Mouse (Mus musculus) midbrain, embryonic 13.5 days (tissue): Measurements from ENCODE around the gene Islr2. TPM values are rescaled to one million over a fixed set of nuclear protein-coding genes. Genes with fewer than 3 reads are reported as not detected.

Experiments
- ATAC-seq: fragments of 200-750 bp; cut with Nextera tagmentation; 2 replicates; pipeline ENCODE4 v1.8.0; 2017; ENCODE audit warnings: mild to moderate bottlenecking, moderate TSS enrichment, moderate library complexity
- H3K27ac ChIP-seq: fragments of 300-500 bp; sonication (generic); 2 replicates; pipeline ENCODE4 v1.5.1; 2015; ENCODE audit warnings: inconsistent platforms, mild to moderate bottlenecking, moderate library complexity
- H3K27me3 ChIP-seq: fragments of 300-500 bp; sonication (generic); 2 replicates; pipeline ENCODE4 v1.6.1; 2015; ENCODE audit warnings: mild to moderate bottlenecking, inconsistent platforms
- H3K36me3 ChIP-seq: fragments of 300-500 bp; sonication (generic); 2 replicates; pipeline ENCODE4 v1.6.1; 2015; ENCODE audit warnings: mild to moderate bottlenecking, inconsistent platforms
- H3K4me1 ChIP-seq: fragments of 300-500 bp; sonication (generic); replicated peaks from 2 replicates; pipeline ENCODE4 v1.6.1; 2015; ENCODE audit warnings: inconsistent platforms
- H3K4me2 ChIP-seq: fragments of 300-500 bp; sonication (generic); replicated peaks from 2 replicates; pipeline ENCODE4 v1.6.1; 2015; ENCODE audit warnings: moderate library complexity, mild to moderate bottlenecking, inconsistent platforms
- H3K4me3 ChIP-seq: fragments of 300-500 bp; sonication (generic); replicated peaks from 2 replicates; pipeline ENCODE4 v1.5.1; 2015; ENCODE audit warnings: mild to moderate bottlenecking, inconsistent platforms
- H3K9ac ChIP-seq: fragments of 300-500 bp; sonication (generic); replicated peaks from 2 replicates; pipeline ENCODE4 v1.6.1; 2015; ENCODE audit warnings: mild to moderate bottlenecking, inconsistent platforms
- H3K9me3 ChIP-seq: fragments of 300-500 bp; sonication (generic); 2 replicates; pipeline ENCODE4 v1.6.1; 2016; ENCODE audit warnings: mild to moderate bottlenecking, inconsistent platforms
- WGBS: fragments of 180-500 bp; shearing (Covaris S2); methylation state at CpG from one replicate; pipeline ENCODE4 v1.1.7; 2015; 5-methylcytosine and 5-hydroxymethylcytosine counted together
- polyA plus RNA-seq: library from polyadenylated mRNA; unstranded; fragments of >200 nt; fragmentation: Nextera tagmentation; extraction: Ambion mirVana; gene quantifications from 2 replicates; pipeline ENCODE4 v1.2.1, GENCODE M21; 2015

Gene Islr2
- polyA plus RNA-seq, 1 experiment from 2014 or later, result 51.7 TPM

DNA sequence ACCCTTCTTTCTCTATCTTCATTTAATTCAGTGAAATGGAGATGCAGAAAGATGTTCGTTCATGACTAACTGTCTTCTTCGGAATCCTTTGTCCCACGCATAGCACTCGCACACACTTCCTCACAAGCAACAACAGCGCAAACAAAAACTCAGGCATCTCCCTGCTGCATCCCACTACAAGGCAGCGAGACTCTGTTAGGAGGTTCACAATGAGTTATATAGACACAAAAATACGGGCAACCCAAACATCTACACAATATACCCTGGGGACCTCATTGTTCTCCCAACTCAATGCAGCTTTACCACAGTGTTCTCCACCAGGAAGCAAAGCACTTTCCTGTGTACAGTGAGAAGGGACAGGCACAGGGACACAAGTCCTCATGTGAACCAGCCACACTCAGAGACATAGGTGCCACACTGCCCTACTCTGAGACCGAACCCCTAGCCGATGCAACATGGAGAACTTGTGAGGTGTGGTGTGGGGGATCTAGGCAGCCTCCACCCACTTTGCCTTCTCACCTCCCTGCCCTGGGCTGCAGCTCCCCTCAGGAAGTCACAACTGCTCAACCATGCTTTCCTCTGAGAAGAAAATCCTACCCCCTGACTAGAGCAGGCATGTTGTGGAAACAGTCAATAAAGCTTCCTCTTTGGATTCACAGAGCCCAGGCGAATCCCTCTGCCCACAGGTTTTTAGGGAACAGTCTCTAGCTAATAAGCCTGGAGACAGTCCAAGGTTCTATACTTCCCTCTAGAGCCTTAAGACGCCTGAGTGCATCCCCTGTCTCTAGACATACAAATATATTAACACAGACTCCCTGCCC is 3.6 kb downstream of the Islr2 start:
- H3K9ac ChIP-seq, result peak overlapping the region; percentile 80
- no peaks in the 10 kb centered on the region for H3K9me3 ChIP-seq
- peaks cover 88% of the 10 kb centered on the region for H3K4me1 ChIP-seq
- no peaks in the 10 kb centered on the region for H3K36me3 ChIP-seq
- peak overlapping the region; percentile 49 for H3K4me3 ChIP-seq
- peak overlapping the region; percentile 65 for H3K4me2 ChIP-seq
- H3K27me3 ChIP-seq, result peaks cover 86% of the 10 kb centered on the region
- peak overlapping the region; percentile 93 for H3K27ac ChIP-seq
- 8% methylated on average over 11 of the region's 11 CpGs for WGBS
- ATAC-seq, result no peak

DNA sequence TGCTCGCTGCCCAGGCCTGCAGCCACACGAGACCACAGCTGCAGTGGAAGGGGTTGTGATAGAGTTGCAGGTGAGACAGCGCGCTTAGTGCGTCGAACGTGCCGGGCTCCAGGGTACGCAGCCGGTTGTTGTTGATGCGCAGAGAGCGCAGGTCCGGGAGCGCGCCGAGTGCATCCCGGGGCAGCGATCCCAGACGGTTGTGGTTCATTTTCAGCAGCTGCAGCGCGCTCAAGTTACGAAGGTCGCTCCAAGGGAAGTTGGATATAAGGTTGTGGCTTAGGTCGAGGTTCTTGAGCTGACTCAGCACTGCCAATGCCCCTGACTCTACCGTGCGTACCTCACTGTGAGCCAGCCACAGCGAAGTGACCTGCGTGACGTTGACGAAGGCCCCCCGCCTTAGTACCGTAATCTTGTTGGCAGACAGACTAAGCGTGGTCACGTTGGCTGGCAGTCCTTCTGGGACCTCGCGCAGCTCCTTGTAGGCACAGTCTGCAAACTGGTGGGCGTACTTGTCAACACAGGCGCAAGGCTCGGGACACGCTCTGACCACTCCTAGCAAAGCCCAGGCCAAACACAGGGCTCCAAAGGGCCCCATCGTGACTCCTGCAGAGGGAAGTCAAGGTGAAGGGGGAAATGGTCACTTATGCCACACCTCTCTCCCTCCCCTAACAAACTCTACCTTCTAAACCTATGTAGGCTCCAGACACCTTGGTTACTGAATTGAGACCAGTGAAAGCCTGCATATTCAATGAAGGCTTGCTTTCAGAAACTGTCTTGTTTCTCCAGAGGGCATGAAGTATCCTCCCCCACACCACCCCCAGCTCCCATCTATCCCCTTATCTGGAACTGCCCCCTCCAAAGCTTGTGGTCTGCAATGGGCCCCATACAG is 4.5 kb downstream of the Islr2 start:
- H3K9me3 ChIP-seq, result no peaks in the 10 kb centered on the region
- peak overlapping the region; percentile 65 for H3K4me2 ChIP-seq
- peak overlapping the region; percentile 93 for H3K27ac ChIP-seq
- peaks cover 85% of the 10 kb centered on the region for H3K4me1 ChIP-seq
- peak overlapping the region; percentile 80 for H3K9ac ChIP-seq
- H3K36me3 ChIP-seq, result no peaks in the 10 kb centered on the region
- WGBS, result under 1% methylated on average over 41 of the region's 41 CpGs
- H3K27me3 ChIP-seq, result peaks cover 95% of the 10 kb centered on the region
- no peak for ATAC-seq
- peak overlapping the region; percentile 49 for H3K4me3 ChIP-seq

DNA sequence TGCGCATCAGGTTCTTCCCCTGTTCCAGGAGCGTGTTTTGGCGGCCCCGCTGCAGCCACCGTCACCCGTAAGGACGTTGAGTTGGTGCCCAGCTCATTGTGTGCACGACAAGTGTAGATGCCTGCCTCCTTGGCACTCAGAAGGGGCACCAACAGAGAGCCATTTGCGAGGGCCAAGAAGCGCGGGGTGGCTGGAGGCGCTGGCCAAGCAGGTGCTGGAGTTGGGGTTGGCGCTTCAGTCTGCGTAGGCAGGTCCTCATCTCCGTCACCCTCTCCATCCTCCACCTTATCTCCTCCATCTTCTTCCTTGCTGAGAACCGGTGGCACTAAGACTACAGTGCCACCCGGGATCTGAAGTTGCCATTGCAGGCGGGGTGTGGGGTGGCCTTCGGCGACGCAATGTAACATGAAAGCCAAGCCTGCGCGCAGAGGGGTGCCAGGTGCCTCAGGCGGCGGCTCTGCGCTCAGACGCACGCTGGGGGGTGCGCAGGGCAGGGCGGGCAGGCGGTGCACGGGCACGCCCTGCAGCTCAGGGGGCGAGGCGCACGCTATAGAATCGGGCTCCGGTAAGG is 5.2 kb downstream of the Islr2 start:
- Histone ChIP-seq H3K9me3 (no peaks in the 10 kb centered on the region), H3K27me3 (peaks cover 100% of the 10 kb centered on the region), H3K36me3 (no peaks in the 10 kb centered on the region), H3K4me1 (peaks cover 86% of the 10 kb centered on the region), H3K4me2 (peak overlapping the region; percentile 65), H3K27ac (peak overlapping the region; percentile 93), H3K9ac (peak overlapping the region; percentile 80), H3K4me3 (peak overlapping the region; percentile 49)
- no peak for ATAC-seq
- under 1% methylated on average over 38 of the region's 38 CpGs for WGBS

DNA sequence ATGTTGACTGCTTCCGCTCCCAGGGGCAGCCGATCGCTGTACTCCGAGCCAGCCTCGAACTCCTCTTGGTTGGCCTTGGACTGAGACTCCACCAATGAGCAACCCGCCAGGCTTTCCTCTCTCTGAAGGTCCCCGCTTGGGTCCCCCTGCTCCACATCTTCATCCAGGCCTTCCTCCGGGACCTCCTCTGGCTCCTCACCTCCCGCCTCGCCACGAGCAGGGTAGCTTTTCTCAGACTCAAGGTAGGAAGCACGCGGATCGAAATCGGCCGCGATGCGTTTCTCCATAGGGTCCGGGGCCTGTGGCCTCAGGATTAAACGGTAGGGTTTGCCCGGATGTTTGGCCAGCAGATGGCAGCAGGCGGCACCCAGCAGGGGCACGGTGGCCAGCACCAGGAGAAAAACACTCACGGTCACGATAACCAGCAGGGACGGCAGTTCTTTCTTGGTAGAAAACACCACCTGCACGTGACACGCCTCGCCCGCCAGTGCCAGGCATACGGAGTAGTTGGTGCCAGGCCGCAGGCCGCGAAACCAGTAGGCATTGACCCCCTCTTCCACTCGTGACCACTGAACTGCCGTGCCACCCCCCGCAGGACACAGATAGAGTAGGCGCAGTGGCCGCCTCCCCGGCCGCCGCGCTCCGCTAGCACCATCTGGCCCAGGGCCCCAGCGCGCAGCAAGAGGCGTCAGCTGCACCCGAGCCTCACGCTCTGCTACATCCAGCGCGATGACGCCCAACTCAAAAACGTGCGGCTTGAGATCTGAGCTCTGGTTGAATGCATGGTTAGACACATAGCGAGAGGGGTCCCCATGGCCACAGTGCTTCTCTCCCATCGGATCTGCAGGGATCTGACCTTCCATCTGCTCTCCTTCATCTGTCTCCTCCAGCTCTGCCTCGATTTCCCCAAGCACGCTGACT is 6.1 kb downstream of the Islr2 start:
- Histone ChIP-seq H3K4me2 (peak overlapping the region; percentile 65), H3K4me3 (peak overlapping the region; percentile 49), H3K4me1 (peaks cover 82% of the 10 kb centered on the region), H3K27me3 (peaks cover 93% of the 10 kb centered on the region), H3K9me3 (no peaks in the 10 kb centered on the region), H3K9ac (peak overlapping the region; percentile 80), H3K27ac (peak overlapping the region; percentile 93), H3K36me3 (no peaks in the 10 kb centered on the region)
- under 1% methylated on average over 58 of the region's 58 CpGs for WGBS
- ATAC-seq, result 0 out of 2 replicates have a peak, but pooled peaks have one; percentile 15

DNA sequence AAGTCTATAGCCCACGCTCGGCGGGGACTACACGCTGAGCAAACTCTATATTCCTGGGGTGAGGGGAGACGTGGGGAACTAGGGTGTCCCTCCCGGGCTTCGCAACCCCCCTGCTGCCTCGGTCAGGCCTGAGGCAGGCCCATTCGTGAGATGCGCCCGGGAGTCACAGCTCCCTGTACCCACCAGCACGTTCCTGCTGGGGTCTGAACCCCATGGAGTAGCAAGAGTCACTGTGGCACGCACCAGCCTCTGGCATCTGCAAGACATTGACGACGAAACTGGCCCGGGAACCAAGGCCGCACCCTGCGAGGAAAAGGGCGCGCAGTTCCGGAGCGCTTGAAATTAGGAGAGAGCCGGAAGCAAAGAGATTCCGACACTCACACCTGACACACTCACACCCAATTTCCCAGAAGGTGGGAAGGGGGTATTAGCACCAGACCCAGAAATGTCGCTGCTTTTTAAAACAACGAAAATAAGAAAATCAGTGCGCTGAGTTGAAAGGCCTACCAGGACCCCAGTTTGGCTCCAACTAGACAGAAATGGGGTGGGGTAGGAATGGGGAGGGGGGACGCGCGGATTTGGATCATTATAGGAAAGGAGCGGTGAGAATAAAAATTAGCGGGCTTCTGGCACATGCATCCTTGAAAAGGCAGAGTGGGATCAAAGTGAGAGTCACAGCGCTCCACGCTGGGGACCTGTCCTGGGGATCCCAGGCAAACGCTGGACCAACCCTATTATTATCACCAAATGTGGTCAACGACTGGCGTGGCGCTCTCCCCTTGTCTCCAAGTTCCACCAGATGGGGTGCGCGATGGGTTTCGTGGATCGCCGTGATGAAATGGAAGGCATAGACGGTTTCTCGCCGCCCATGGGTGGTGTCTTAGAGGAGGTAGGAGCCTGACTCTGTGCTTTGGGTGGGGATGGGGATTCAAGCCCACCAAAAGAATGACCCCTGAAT is 7.2 kb downstream of the Islr2 start:
- peak overlapping the region; percentile 93 for H3K27ac ChIP-seq
- H3K9me3 ChIP-seq, result no peaks in the 10 kb centered on the region
- no peak for ATAC-seq
- H3K4me2 ChIP-seq, result peak overlapping the region; percentile 65
- WGBS, result 2% methylated on average over 46 of the region's 46 CpGs
- H3K4me3 ChIP-seq, result peak overlapping the region; percentile 49
- peaks cover 71% of the 10 kb centered on the region for H3K4me1 ChIP-seq
- H3K36me3 ChIP-seq, result no peaks in the 10 kb centered on the region
- H3K27me3 ChIP-seq, result peaks cover 82% of the 10 kb centered on the region
- H3K9ac ChIP-seq, result peak overlapping the region; percentile 80

DNA sequence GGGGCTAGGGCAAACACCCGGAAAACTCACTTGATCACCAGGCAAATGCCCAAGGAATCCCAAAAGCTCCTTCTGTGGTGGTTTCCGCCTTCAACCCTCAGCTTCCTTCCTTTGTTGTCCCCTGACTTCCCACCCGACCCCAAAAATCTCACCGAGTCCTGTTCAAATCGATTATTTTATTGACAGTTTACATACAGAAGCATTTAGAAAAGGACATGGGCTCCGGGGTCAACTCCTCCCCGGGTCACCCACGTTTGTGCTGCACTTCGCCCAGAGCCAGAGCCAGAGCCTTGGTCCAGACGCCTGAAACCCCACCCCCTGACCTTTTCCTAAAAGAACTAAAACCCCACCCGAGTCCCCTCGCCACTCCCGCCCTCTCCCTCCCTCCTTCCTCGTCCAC is 8.0 kb downstream of the Islr2 start:
- H3K4me2 ChIP-seq, result peak overlapping the region; percentile 65
- 2% methylated on average over 14 of the region's 14 CpGs for WGBS
- no peaks in the 10 kb centered on the region for H3K9me3 ChIP-seq
- H3K36me3 ChIP-seq, result no peaks in the 10 kb centered on the region
- H3K4me3 ChIP-seq, result peak overlapping the region; percentile 49
- peak overlapping the region; percentile 80 for H3K9ac ChIP-seq
- peaks cover 74% of the 10 kb centered on the region for H3K27me3 ChIP-seq
- no peak for ATAC-seq
- H3K27ac ChIP-seq, result peak overlapping the region; percentile 93
- peaks cover 64% of the 10 kb centered on the region for H3K4me1 ChIP-seq

DNA sequence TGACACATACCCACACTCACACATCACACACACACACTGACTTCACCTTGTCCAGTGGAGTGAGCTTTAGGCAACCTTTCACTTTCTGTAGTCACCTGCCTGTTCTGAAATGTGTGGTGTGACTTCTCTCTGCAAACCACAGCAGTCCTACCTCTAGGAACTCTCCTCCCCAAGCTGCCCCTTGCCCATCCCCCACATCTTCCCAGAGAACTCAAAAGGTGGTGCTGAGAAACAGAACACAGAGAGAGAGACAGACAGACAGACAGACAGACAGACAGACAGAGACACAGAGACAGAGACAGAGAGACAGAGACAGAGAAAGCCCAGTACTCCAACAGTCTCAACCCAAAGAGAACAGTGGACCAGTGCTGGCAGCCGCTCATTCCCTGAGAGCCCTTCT is 8.4 kb downstream of the Islr2 start:
- peak overlapping the region; percentile 65 for H3K4me2 ChIP-seq
- peak overlapping the region; percentile 93 for H3K27ac ChIP-seq
- WGBS, result 13% methylated on average over 1 of the region's 1 CpGs
- H3K4me3 ChIP-seq, result peak overlapping the region; percentile 49
- peaks cover 70% of the 10 kb centered on the region for H3K27me3 ChIP-seq
- no peaks in the 10 kb centered on the region for H3K9me3 ChIP-seq
- peak overlapping the region; percentile 80 for H3K9ac ChIP-seq
- no peaks in the 10 kb centered on the region for H3K36me3 ChIP-seq
- H3K4me1 ChIP-seq, result peaks cover 60% of the 10 kb centered on the region
- ATAC-seq, result no peak

DNA sequence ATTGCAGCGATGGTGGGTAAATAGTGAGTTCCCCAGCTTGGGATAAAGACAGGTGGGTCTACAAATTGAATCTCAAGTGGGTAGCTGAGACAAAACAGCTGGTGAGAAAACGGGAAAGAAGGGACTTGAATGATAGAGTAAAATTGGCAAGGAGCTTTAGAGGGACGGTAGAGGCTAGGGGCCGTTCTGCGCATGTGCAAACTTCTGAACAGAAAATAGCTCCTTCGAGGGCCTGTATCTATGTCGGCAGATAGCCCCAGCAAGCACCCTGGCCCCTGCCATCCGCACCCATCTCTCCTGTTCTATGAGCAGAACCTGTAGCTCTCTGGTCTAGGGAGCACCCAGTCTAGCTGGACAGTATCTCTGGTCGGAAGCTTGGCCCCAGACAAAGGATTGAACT is 9.9 kb downstream of the Islr2 start:
- no peak overlapping the region for H3K9ac ChIP-seq
- H3K4me3 ChIP-seq, result no peak overlapping the region
- H3K27me3 ChIP-seq, result peaks cover 55% of the 10 kb centered on the region
- H3K36me3 ChIP-seq, result no peaks in the 10 kb centered on the region
- WGBS, result 66% methylated on average over 9 of the region's 9 CpGs
- peak overlapping the region; percentile 93; the same call in 1 of the 2 replicates for H3K27ac ChIP-seq
- H3K4me1 ChIP-seq, result peaks cover 47% of the 10 kb centered on the region
- H3K4me2 ChIP-seq, result peak overlapping the region; percentile 65
- no peaks in the 10 kb centered on the region for H3K9me3 ChIP-seq
- ATAC-seq, result no peak

DNA sequence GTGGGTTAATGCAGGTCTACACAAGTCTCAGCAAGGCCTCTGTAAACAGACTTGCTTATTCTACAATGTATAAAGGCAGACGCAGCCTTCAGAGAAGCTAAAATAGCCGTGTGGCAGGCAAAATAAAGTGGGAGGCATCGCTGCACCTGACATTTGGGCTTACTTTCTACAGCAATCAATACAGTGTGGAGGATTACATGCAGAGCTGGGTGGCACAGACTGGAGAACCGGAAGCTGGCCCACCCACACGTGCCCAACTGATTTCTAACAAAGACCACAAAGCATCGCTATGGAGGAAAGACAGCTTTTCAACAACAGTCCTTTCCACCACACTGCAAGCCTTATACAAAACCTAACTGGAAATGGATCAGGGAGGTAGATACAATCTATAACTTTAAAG is 19.7 kb downstream of the Islr2 start:
- 56% methylated on average over 6 of the region's 6 CpGs for WGBS
- H3K9me3 ChIP-seq, result no peaks in the 10 kb centered on the region
- ATAC-seq, result no peak
- no peak overlapping the region for H3K4me2 ChIP-seq
- H3K27ac ChIP-seq, result no peak overlapping the region
- H3K4me3 ChIP-seq, result no peak overlapping the region
- H3K27me3 ChIP-seq, result no peaks in the 10 kb centered on the region
- 0 out of 2 replicates have a peak, but pooled peaks cover 3% of the 10 kb centered on the region for H3K4me1 ChIP-seq
- no peak overlapping the region for H3K9ac ChIP-seq
- no peaks in the 10 kb centered on the region for H3K36me3 ChIP-seq

DNA sequence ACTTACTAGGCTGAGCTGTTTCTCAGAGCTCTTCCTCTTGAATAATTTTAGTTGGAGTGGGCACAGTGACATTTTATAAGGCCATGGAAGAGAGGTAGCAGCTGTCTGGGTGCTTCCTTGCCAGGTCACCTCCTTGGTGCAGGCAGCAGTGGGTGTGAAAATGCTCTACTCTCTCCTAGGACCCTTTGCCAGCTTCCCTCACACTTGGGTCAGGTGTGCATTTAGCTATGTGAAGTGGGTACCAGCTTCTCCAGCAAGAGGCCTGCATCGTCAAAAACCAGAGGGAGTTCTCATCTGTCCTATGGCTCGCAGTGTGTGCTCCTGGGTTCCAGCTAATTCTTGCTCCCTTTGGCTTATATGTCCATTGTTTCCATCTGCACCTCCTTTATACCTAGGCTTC is 24.7 kb downstream of the Islr2 start:
- no peak for ATAC-seq
- Histone ChIP-seq H3K9ac (no peak overlapping the region), H3K27me3 (no peaks in the 10 kb centered on the region), H3K4me1 (peaks cover 9% of the 10 kb centered on the region; the same call in 1 of the 2 replicates), H3K27ac (no peak overlapping the region), H3K4me3 (no peak overlapping the region), H3K36me3 (no peaks in the 10 kb centered on the region), H3K9me3 (no peaks in the 10 kb centered on the region), H3K4me2 (no peak overlapping the region)
- WGBS, result 86% methylated on average over 2 of the region's 2 CpGs
